In genomic region chr5:115060067-115060695, GRCm38 (mm10) we compare ENCODE assay signal across 28 mouse cellular contexts. TPM values are rescaled to one million over a fixed set of nuclear protein-coding genes. Genes with fewer than 3 reads are reported as not detected.
A peak's percentile ranks its signal among the peaks of the same experiment; 100 is the strongest.
DNase-seq lines count a peak whose midpoint lies in the region; ATAC-seq and TF ChIP-seq lines count a peak whose summit lies in the region.
"Had no signal": no experiment of that assay in that cellular context is flagged by ENCODE, and none has a peak within 500 bp of the region (broad histone marks: within the 10 kb centered on the region; RNA-seq: fewer than 3 reads in every experiment).

No protein-coding gene starts in this region.

- peaks cover 40% of the 10 kb centered on the region for H3K36me3 ChIP-seq in liver, embryonic 12.5 days
- H3K36me3 ChIP-seq in liver, embryonic 11.5 days (ENCODE audit: control insufficient read depth, insufficient read depth, low read length) = peaks cover 4% of the 10 kb centered on the region; the same call in 1 of the 2 replicates
- H3K36me3 ChIP-seq in MEL (ENCODE audit: control insufficient read depth in 1 of 2, insufficient read depth in 2 of 2, low read length in 2 of 2) (peaks cover 0 to 71% of the 10 kb centered on the region in 2 experiments; a peak in 2 of 4 replicates), myocyte (ENCODE audit: control insufficient read depth, insufficient read depth) (no peaks in the 10 kb centered on the region)
- peaks cover 31% of the 10 kb centered on the region for H3K36me3 ChIP-seq in liver, embryonic 13.5 days
- H3K36me3 ChIP-seq: hindbrain, embryonic 13.5 days; lung, embryonic 15.5 days had no signal

- no peak overlapping the region for H3K4me2 ChIP-seq in liver, embryonic 12.5 days
- no peak overlapping the region for H3K4me2 ChIP-seq in liver, embryonic 11.5 days
- 0 out of 2 replicates have a peak overlapping the region, but pooled peaks have one; percentile 57 for H3K4me2 ChIP-seq in liver, embryonic 13.5 days
- H3K4me2 ChIP-seq in myocyte (ENCODE audit: low read depth) = peak overlapping the region; percentile 14
- H3K4me2 ChIP-seq: forebrain, embryonic 15.5 days; hindbrain, embryonic 13.5 days; lung, embryonic 15.5 days; midbrain, embryonic 12.5 days; neural tube, embryonic 12.5 days had no signal

- intact Hi-C loops in left cerebral cortex, postnatal 25 days (cut with DNase I) = no loop called here

- no peak overlapping the region for H3K4me3 ChIP-seq in liver, embryonic 12.5 days
- no peak overlapping the region for H3K4me3 ChIP-seq in liver, embryonic 11.5 days (ENCODE audit: low read depth, low read length)
- H3K4me3 ChIP-seq in MEL (ENCODE audit: control insufficient read depth in 1 of 2, insufficient read depth in 1 of 2, low read depth in 2 of 2, low read length in 2 of 2) = no peak overlapping the region
- H3K4me3 ChIP-seq in liver, embryonic 13.5 days (replicated peaks) = no peak overlapping the region
- no peak overlapping the region for H3K4me3 ChIP-seq in myocyte
- H3K4me3 ChIP-seq: embryonic facial prominence, embryonic 10.5 days; forebrain, embryonic 15.5 days; heart, adult 2 months; hindbrain, embryonic 13.5 days; lung, embryonic 15.5 days; midbrain, embryonic 12.5 days; neural tube, embryonic 12.5 days had no signal

- H3K9me3 ChIP-seq in liver, embryonic 12.5 days (replicated peaks) = 0 out of 2 replicates have a peak, but pooled peaks cover 3% of the 10 kb centered on the region
- H3K9me3 ChIP-seq in liver, embryonic 11.5 days (ENCODE audit: control insufficient read depth, low read length) = no peaks in the 10 kb centered on the region
- no peaks in the 10 kb centered on the region for H3K9me3 ChIP-seq in MEL (replicated peaks; ENCODE audit: insufficient read depth, low read length)
- H3K9me3 ChIP-seq in liver, embryonic 13.5 days (replicated peaks) = no peaks in the 10 kb centered on the region
- H3K9me3 ChIP-seq: embryonic facial prominence, embryonic 10.5 days; forebrain, embryonic 15.5 days; hindbrain, embryonic 13.5 days; lung, embryonic 15.5 days; midbrain, embryonic 12.5 days; neural tube, embryonic 12.5 days had no signal

- peak overlapping the region; percentile 92 for H3K27ac ChIP-seq in liver, embryonic 12.5 days
- H3K27ac ChIP-seq in liver, embryonic 11.5 days (ENCODE audit: low read depth, low read length) = no peak overlapping the region
- peak overlapping the region; percentile 98 for H3K27ac ChIP-seq in MEL (ENCODE audit: control insufficient read depth, low read depth, low read length)
- peak overlapping the region; percentile 93 for H3K27ac ChIP-seq in liver, embryonic 13.5 days
- H3K27ac ChIP-seq: embryonic facial prominence, embryonic 10.5 days; forebrain, embryonic 15.5 days; heart, adult 2 months; hindbrain, embryonic 13.5 days; kidney, postnatal 0 days; lung, embryonic 15.5 days; midbrain, embryonic 12.5 days; neural tube, embryonic 12.5 days had no signal

- WGBS in liver, embryonic 12.5 days (ENCODE audit: insufficient replicate concordance) = 79% methylated on average over 8 of the region's 8 CpGs
- WGBS in liver, embryonic 11.5 days = 78% methylated on average over 8 of the region's 8 CpGs
- 70% methylated on average over 8 of the region's 8 CpGs for WGBS in liver, embryonic 13.5 days (ENCODE audit: insufficient replicate concordance)

- no peak for TF ChIP-seq RAD21 in MEL (IDR thresholded peaks at IDR 0.05; ENCODE audit: low read depth, low read length)

- peak overlapping the region; percentile 15; the same call in 1 of the 2 replicates for H3K9ac ChIP-seq in liver, embryonic 12.5 days
- H3K9ac ChIP-seq in liver, embryonic 11.5 days (ENCODE audit: low read depth, low read length) = no peak overlapping the region
- H3K9ac ChIP-seq in MEL (ENCODE audit: control insufficient read depth, low read depth, low read length, poor library complexity, severe bottlenecking) = no peak overlapping the region
- peak overlapping the region; percentile 58 for H3K9ac ChIP-seq in liver, embryonic 13.5 days
- H3K9ac ChIP-seq: forebrain, embryonic 15.5 days; hindbrain, embryonic 13.5 days; lung, embryonic 15.5 days; midbrain, embryonic 12.5 days; neural tube, embryonic 12.5 days had no signal

- no peak for TF ChIP-seq EP300 in MEL (IDR thresholded peaks at IDR 0.05; ENCODE audit: low read depth in 1 of 2, low read length in 2 of 2)

- H3K79me2 ChIP-seq in MEL (ENCODE audit: control insufficient read depth, insufficient read depth, low read length, poor library complexity) (peaks cover 24% of the 10 kb centered on the region), myocyte (ENCODE audit: control insufficient read depth, insufficient read depth) (peaks cover 65% of the 10 kb centered on the region)

- no peak overlapping the region for H3ac ChIP-seq in myocyte (ENCODE audit: control insufficient read depth, insufficient read length)

- peaks cover 85% of the 10 kb centered on the region for H3K4me1 ChIP-seq in liver, embryonic 12.5 days
- H3K4me1 ChIP-seq in liver, embryonic 11.5 days (replicated peaks; ENCODE audit: control insufficient read depth, insufficient read depth, low read length) = peaks cover 66% of the 10 kb centered on the region
- H3K4me1 ChIP-seq in MEL (ENCODE audit: control insufficient read depth in 1 of 2, insufficient read depth in 2 of 2, low read length in 2 of 2) = peaks cover 47 to 64% of the 10 kb centered on the region in 2 experiments
- H3K4me1 ChIP-seq in liver, embryonic 13.5 days (replicated peaks) = peaks cover 86% of the 10 kb centered on the region
- H3K4me1 ChIP-seq: embryonic facial prominence, embryonic 10.5 days; midbrain, embryonic 12.5 days; neural tube, embryonic 12.5 days had no signal

- TF ChIP-seq POLR2A in MEL (IDR thresholded peaks at IDR 0.05; ENCODE audit: control insufficient read depth in 1 of 2, insufficient read depth in 1 of 2, low read depth in 1 of 2, low read length in 2 of 2, poor library complexity in 1 of 2) (no peak), myocyte (IDR thresholded peaks at IDR 0.05; ENCODE audit: insufficient read length, low read depth) (no peak)

- no peak for ATAC-seq in liver, embryonic 12.5 days
- no peak for ATAC-seq in liver, embryonic 11.5 days (replicated peaks; ENCODE audit: low FRiP score)
- no peak for ATAC-seq in liver, embryonic 13.5 days (ENCODE audit: low read depth)
- ATAC-seq: forebrain, embryonic 15.5 days had no signal

- no peak for TF ChIP-seq CTCF in MEL (IDR thresholded peaks at IDR 0.05 in 2 of 3, conservative IDR thresholded peaks at IDR 0.05 in 1 of 3; ENCODE audit: control insufficient read depth in 1 of 3, insufficient read depth in 1 of 3, low read depth in 2 of 3, low read length in 3 of 3, poor library complexity in 1 of 3, severe bottlenecking in 1 of 3)

- no peak for DNase-seq in liver, embryonic 11.5 days (ENCODE audit: low spot score)
- DNase-seq in MEL (ENCODE audit: low read depth, low spot score) = no peak
- DNase-seq in liver, embryonic 13.5 days = no peak
- DNase-seq in frontal cortex, postnatal 10 days (ENCODE audit: low spot score in 2 of 2) = no peak
- DNase-seq in left cerebral cortex, postnatal 25 days (ENCODE audit: low spot score in 2 of 2) = no peak
- DNase-seq: adrenal gland, postnatal 25 days; cerebellum, adult 8-10 months; gastrocnemius, postnatal 14 days; heart, adult 2 months; heart, postnatal 36 days; kidney, adult 2 months; right cerebral cortex, postnatal 14 days; thymus, postnatal 25 days had no signal

- no peaks in the 10 kb centered on the region for H3K27me3 ChIP-seq in liver, embryonic 12.5 days (replicated peaks)
- H3K27me3 ChIP-seq in liver, embryonic 11.5 days (replicated peaks; ENCODE audit: control insufficient read depth, insufficient read depth, low read length) = no peaks in the 10 kb centered on the region
- H3K27me3 ChIP-seq in MEL (ENCODE audit: control insufficient read depth in 1 of 2, insufficient read depth in 2 of 2, low read length in 2 of 2) (no peaks in the 10 kb centered on the region), myocyte (ENCODE audit: control insufficient read depth, insufficient read depth, insufficient read length) (no peaks in the 10 kb centered on the region)
- no peaks in the 10 kb centered on the region for H3K27me3 ChIP-seq in liver, embryonic 13.5 days
- H3K27me3 ChIP-seq: forebrain, embryonic 15.5 days; hindbrain, embryonic 13.5 days; lung, embryonic 15.5 days; midbrain, embryonic 12.5 days; neural tube, embryonic 12.5 days had no signal

TF ChIP-seq in myocyte, 11 proteins besides CTCF, POLR2A, EP300 and RAD21 (continues in another document):
- TF ChIP-seq POLR2AphosphoS2 (IDR thresholded peaks at IDR 0.05; ENCODE audit: insufficient read length, low read depth) (no peak), TCF12 (IDR thresholded peaks at IDR 0.05; ENCODE audit: insufficient read depth, poor library complexity, severe bottlenecking) (peak; percentile 44)

RNA-seq across cellular contexts. Expression of gene Gm10401, which starts 37.9 kb away (rescaled TPM):
- 12.2 and 15.1 TPM in 2 replicates for polyA plus RNA-seq in liver, embryonic 12.5 days (2016; fragmentation: Nextera tagmentation; extraction: Ambion mirVana)
- polyA plus RNA-seq in liver, embryonic 11.5 days (2014; fragmentation: Nextera tagmentation; extraction: Ambion mirVana) = 19.5 and 25.1 TPM in 2 replicates
- 3.5 and 4.6 TPM in 2 replicates for total RNA-seq in MEL (2012; rRNA removed)
- polyA plus RNA-seq in MEL (2012; ENCODE audit: insufficient read depth in 1 of 2, insufficient read length in 2 of 2, low read depth in 1 of 2, low replicate concordance in 2 of 2, missing spikeins in 1 of 2) (under 1 TPM in 1 of 2 experiments, not detected in 1; 0.56 TPM), myocyte (2012; fragmentation: generic; extraction: Trizol) (4.4 TPM)
- polyA plus RNA-seq in liver, embryonic 13.5 days (2015; fragmentation: Nextera tagmentation; extraction: Ambion mirVana) = 11.1 and 12.0 TPM in 2 replicates
- total RNA-seq in left cerebral cortex, postnatal 25 days (2021) = not detected
- total RNA-seq: adrenal gland, postnatal 25 days; gastrocnemius, postnatal 14 days; heart, adult 2 months; heart, postnatal 36 days; layer of hippocampus, adult 18-20 months; layer of hippocampus, postnatal 14 days; left cerebral cortex, adult 8-10 months; megakaryocyte progenitor cell, adult 5-6 weeks had no signal
- polyA plus RNA-seq: brain, embryonic 14.5 days; heart, adult 2 months; kidney, adult 2 months; spleen, adult 2 months had no signal

RNA-seq across cellular contexts. Expression of gene Sppl3, which starts 49.2 kb away (rescaled TPM):
- polyA plus RNA-seq in liver, embryonic 12.5 days (2016; fragmentation: Nextera tagmentation; extraction: Ambion mirVana) = 19.3 and 23.7 TPM in 2 replicates
- 14.8 and 17.6 TPM in 2 replicates for polyA plus RNA-seq in liver, embryonic 11.5 days (2014; fragmentation: Nextera tagmentation; extraction: Ambion mirVana)
- 25.8 and 29.5 TPM in 2 replicates for total RNA-seq in MEL (2012; rRNA removed)
- polyA plus RNA-seq in MEL (2012; ENCODE audit: insufficient read depth in 1 of 2, insufficient read length in 2 of 2, low read depth in 1 of 2, low replicate concordance in 2 of 2, missing spikeins in 1 of 2) = 10 to 100 TPM in 1 of 2 experiments, not detected in 1; 50.9 TPM
- 4.2 and 4.7 TPM in 2 replicates for polyA plus RNA-seq in liver, embryonic 13.5 days (2015; fragmentation: Nextera tagmentation; extraction: Ambion mirVana)
- 24.9 TPM for polyA plus RNA-seq in myocyte (2012; fragmentation: generic; extraction: Trizol)
- 10 to 100 TPM; 91.9 to 92.5 TPM for total RNA-seq in left cerebral cortex, postnatal 25 days (2021)

RNA-seq across cellular contexts. Expression of gene Acads, which starts 59.0 kb away (rescaled TPM):
- 43.9 and 51.1 TPM in 2 replicates for polyA plus RNA-seq in liver, embryonic 12.5 days (2016; fragmentation: Nextera tagmentation; extraction: Ambion mirVana)
- polyA plus RNA-seq in liver, embryonic 11.5 days (2014; fragmentation: Nextera tagmentation; extraction: Ambion mirVana) = 35.5 and 37.4 TPM in 2 replicates
- 31.9 and 35.0 TPM in 2 replicates for total RNA-seq in MEL (2012; rRNA removed)
- polyA plus RNA-seq in MEL (2012; ENCODE audit: insufficient read depth in 1 of 2, insufficient read length in 2 of 2, low read depth in 1 of 2, low replicate concordance in 2 of 2, missing spikeins in 1 of 2) = 10 to 100 TPM in 1 of 2 experiments, not detected in 1; 56.5 TPM
- 40.9 and 41.5 TPM in 2 replicates for polyA plus RNA-seq in liver, embryonic 13.5 days (2015; fragmentation: Nextera tagmentation; extraction: Ambion mirVana)
- 82.1 TPM for polyA plus RNA-seq in myocyte (2012; fragmentation: generic; extraction: Trizol)
- 1 to 10 TPM; 6.8 TPM for total RNA-seq in left cerebral cortex, postnatal 25 days (2021)

Comparison
In these comparisons a context has a peak if more than half of its experiments do, and no peak if none do; other contexts are left out.
1. H3K4me2 ChIP-seq: peak in liver, embryonic 13.5 days (single experiment) and myocyte (single experiment); none in liver, embryonic 12.5 days (single experiment) and liver, embryonic 11.5 days (single experiment).
2. H3K9ac ChIP-seq: peak in liver, embryonic 12.5 days (single experiment) and liver, embryonic 13.5 days (single experiment); none in liver, embryonic 11.5 days (single experiment) and MEL (single experiment).